Mouse (Mus musculus) mouse embryonic stem cell (cell line): ENCODE data around the gene Dcun1d5.
"Not testable (repeated sequence)": the region's sequence is repeated elsewhere in the genome, so short reads cannot be mapped to it uniquely, and the experiment has no call there.

Source experiments
- in situ Hi-C, 2 experiments: fragments of 300-500 bp; cut with MboI; formaldehyde crosslinking; loops; 1 replicate in 1 of 2; 3 replicates in 1 of 2; pipeline ENCODE4 v1.14.3; 2019 to 2020; ENCODE audit warnings: low sequenced_read_pairs in 2 of 2, low pct_unique_long_range_greater_than_20kb in 1 of 2, mixed read lengths in 1 of 2; ENCODE audit not compliant: unreplicated experiment in 1 of 2

Gene Dcun1d5

GRCm38 (mm10) chr9:7184172-7184896 is at the start of gene Dcun1d5, which contains the start of gene Dync2h1:
Gene Dcun1d5 (plus strand): TSS chr9:7184520.
Gene Dync2h1 (minus strand): TSS chr9:7184446.
- in situ Hi-C loops: no loop called here

DNA sequence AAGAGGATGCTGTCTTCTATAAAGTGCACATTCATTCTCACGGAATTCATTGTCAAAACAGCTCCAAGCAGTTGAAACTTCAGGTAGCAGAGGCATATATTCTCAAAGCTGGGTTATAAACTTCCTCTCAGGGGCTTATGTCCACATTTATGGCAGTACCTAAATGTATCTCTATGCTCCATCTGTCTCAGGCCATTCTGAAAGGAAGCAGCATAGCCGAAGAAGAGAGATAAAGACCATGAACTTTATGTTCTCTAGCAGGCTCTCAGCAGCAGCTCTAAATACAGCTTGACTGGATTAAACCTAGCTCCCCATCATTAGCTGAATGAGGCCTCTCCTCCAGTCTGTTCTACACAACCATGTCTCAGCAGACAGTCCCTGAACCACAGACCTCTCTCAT is 29.9 kb upstream of the Dcun1d5 start:
- in situ Hi-C loops: no loop called here

- in situ Hi-C loops: no loop called here
These were observed 25.7 kb upstream of the Dcun1d5 start for GRCm38 (mm10) chr9:7158605-7159004.

GRCm38 (mm10) chr9:7159718-7160117 is 24.6 kb upstream of the Dcun1d5 start:
- in situ Hi-C loops: no loop called here

- in situ Hi-C loops: no loop called here
These were observed 23.6 kb upstream of the Dcun1d5 start for GRCm38 (mm10) chr9:7160688-7161087.

DNA sequence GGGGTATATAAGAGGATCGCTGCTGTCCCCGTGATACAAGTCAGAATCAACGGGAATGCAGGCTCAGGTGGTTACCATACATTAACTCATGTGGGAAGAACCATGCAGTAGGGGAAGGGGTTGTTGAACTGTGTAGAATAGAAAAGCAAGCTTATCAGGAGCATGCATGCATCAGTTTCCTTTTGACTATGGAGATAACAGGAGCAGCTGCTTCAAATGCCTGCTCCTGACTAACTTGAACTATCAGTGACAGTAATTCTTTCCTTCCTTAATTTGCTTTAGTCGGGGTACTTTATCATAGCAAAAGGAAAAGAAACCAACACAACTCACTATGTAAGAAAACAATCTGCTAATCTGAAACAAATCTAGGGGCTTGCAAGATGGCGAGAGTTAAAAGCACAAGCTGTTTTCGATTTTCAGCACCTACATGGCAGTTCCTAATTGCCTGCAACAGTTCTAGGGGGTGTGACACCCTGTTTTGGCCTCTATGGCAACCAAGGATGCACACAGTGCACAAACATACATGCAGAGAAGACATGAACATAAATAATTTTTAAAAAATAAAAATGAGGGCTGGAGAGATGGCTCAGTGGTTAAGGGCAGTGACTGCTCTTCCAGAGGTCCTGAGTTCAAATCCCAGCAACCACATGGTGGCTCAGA is 16.9 kb upstream of the Dcun1d5 start:
- in situ Hi-C loops: no loop called here

GRCm38 (mm10) chr9:7173756-7174155 is 10.6 kb upstream of the Dcun1d5 start:
- in situ Hi-C loops: no loop called here

DNA sequence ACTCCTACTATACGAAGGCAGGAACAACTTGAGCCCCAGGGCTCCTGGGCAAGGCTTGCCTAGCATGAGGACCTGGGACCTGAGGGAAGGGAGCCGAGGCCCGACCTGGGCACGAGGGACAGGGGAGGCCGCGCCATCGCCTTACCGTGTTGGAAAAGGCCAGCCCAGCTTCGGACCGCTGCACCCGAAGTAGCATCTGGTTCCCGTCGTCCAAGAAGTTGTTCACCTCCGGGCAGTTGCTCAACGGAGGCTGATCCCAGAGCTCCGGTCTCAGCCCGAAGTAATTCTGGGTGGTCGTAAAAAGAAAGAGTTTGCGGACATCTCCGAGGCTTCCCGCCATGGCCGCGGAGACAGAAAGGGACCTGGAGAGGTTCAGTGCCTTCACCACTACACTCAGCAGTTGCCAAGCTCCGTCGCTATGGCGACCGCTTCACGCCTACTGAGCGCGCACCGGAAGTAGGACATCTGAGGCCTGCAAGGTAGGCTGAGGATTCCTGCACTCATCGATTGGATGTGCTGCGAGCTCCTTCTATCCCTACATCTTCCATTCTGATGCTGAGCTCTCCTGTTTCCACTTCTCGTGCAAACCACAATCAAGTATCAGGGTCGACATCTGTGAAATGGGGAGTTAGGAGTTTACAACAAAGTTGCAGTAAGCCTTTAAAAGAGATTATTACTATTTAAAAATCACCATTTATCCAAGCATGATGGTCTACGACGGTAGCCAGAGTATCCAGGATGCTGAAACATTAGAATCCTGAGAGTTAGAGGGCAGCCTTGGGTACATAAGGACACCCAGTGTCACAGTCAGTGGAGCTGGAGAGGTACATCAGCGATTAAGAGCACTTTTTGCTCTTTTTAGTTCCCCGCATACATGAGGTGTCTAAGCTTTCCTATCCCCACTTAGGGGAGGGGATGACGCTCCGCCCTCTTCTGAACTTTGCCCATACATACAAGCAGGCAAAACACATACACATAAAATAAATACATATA is 7.4 kb upstream of the Dcun1d5 start:
- in situ Hi-C loops: no loop called here

DNA sequence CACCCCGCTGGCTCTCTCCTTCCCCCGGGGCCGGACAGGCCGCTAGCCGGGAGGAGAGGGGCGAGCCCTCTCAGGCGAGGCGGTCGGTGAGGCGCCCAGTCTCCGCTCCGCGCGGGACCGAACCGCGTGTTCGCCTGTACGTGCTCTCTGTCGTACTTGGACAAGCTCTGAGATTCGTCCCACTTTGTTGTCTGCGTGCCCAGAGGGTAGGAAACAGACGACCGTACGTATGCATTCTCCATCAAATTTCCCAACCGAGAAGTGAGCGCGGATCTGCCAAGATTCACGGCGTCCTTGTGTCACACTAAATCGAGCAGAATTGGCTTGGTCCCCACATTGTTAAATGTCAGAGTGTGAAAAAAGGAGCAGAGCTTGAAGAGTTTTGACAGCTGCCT is 574 bp downstream of the Dcun1d5 start:
- in situ Hi-C loops: no loop called here

GRCm38 (mm10) chr9:7190694-7191093 is 6.4 kb downstream of the Dcun1d5 start:
- in situ Hi-C loops: not testable (repeated sequence)

- in situ Hi-C loops: no loop called here
These were observed 31.9 kb downstream of the Dcun1d5 start for GRCm38 (mm10) chr9:7216240-7216639.

- in situ Hi-C loops: loop anchor here in 1 of 2 experiments (10.0 kb wide), 1 partner anchor 374 kb away; no protein-coding TSS in a partner anchor
These were observed 36.7 kb downstream of the Dcun1d5 start for GRCm38 (mm10) chr9:7221024-7221423.

GRCm38 (mm10) chr9:7221460-7221859 is 37.1 kb downstream of the Dcun1d5 start:
- in situ Hi-C loops: loop anchor here in 1 of 2 experiments (10.0 kb wide), 1 partner anchor 373 kb away; no protein-coding TSS in a partner anchor

- in situ Hi-C loops: no loop called here
These were observed 54.3 kb downstream of the Dcun1d5 start for GRCm38 (mm10) chr9:7238619-7239018.

GRCm38 (mm10) chr9:7239967-7240366 is 55.6 kb downstream of the Dcun1d5 start:
- in situ Hi-C loops: no loop called here

- in situ Hi-C loops: no loop called here
These were observed 68.7 kb downstream of the Dcun1d5 start for GRCm38 (mm10) chr9:7252797-7253654.
